In genomic region chr11:120065291-120065690, GRCm38 (mm10) we compare ENCODE assay signal across 9 mouse cellular contexts. TPM values are rescaled to one million over a fixed set of nuclear protein-coding genes. Genes with fewer than 3 reads are reported as not detected.
DNase-seq lines count a peak whose midpoint lies in the region; ATAC-seq and TF ChIP-seq lines count a peak whose summit lies in the region.
"Had no signal": no experiment of that assay in that cellular context is flagged by ENCODE, and none has a peak within 500 bp of the region (broad histone marks: within the 10 kb centered on the region; RNA-seq: fewer than 3 reads in every experiment).

No protein-coding gene starts in this region.

- in situ Hi-C loops in CH12.LX (cut with MboI; ENCODE audit: low pct_ligation_motif_present, low pct_unique_long_range_greater_than_20kb, low sequenced_read_pairs): no loop called here

- WGBS in cerebellum, adult 2 months: 22% methylated on average over 10 of the region's 10 CpGs
- 37% methylated on average over 10 of the region's 10 CpGs for WGBS in kidney, postnatal 0 days

- no peak overlapping the region for H3K4me2 ChIP-seq in CH12.LX (ENCODE audit: insufficient read depth, low read depth, poor library complexity, severe bottlenecking)
- H3K4me2 ChIP-seq in kidney, postnatal 0 days (ENCODE audit: low read length): no peak overlapping the region
- H3K4me2 ChIP-seq: lung, embryonic 15.5 days had no signal

- peak; percentile 52 for DNase-seq in gastrocnemius, adult 18-20 months (ENCODE audit: low spot score)
- no peak for DNase-seq in gastrocnemius, adult 8-10 months (ENCODE audit: low spot score in 2 of 2)
- peak; percentile 70 for DNase-seq in CH12.LX (ENCODE audit: extremely low read depth)
- DNase-seq in cerebellum, adult 2 months: peak; percentile 68 to 74
- DNase-seq in heart, adult 8-10 months (ENCODE audit: low spot score): peak; percentile 29
- DNase-seq in kidney, postnatal 0 days (ENCODE audit: low spot score): peak; percentile 77

- no peak overlapping the region for H3K27ac ChIP-seq in CH12.LX (ENCODE audit: insufficient read depth, low read depth)
- H3K27ac ChIP-seq in cerebellum, adult 2 months (ENCODE audit: insufficient read depth, low read length): 0 out of 2 replicates have a peak overlapping the region, but pooled peaks have one; percentile 8
- no peak overlapping the region for H3K27ac ChIP-seq in kidney, postnatal 0 days
- no peak overlapping the region for H3K27ac ChIP-seq in testis, adult 2 months (ENCODE audit: control insufficient read depth, insufficient read depth, low read depth, low read length)
- H3K27ac ChIP-seq: lung, embryonic 15.5 days had no signal

- no peaks in the 10 kb centered on the region for H3K79me2 ChIP-seq in CH12.LX (replicated peaks; ENCODE audit: control insufficient read depth, extremely low read depth, insufficient read depth, poor library complexity, severe bottlenecking)

- H3K27me3 ChIP-seq in CH12.LX (replicated peaks): no peaks in the 10 kb centered on the region
- no peaks in the 10 kb centered on the region for H3K27me3 ChIP-seq in cerebellum, adult 2 months (ENCODE audit: control insufficient read depth, insufficient read depth, low read length)
- H3K27me3 ChIP-seq in kidney, postnatal 0 days (ENCODE audit: insufficient read depth, low read length): no peaks in the 10 kb centered on the region
- H3K27me3 ChIP-seq in testis, adult 2 months (ENCODE audit: control insufficient read depth, insufficient read depth, low read length): no peaks in the 10 kb centered on the region
- H3K27me3 ChIP-seq: lung, embryonic 15.5 days had no signal

- TF ChIP-seq RAD21 in CH12.LX (IDR thresholded peaks at IDR 0.05; ENCODE audit: low read depth, low read length): peak; percentile 62

- no peaks in the 10 kb centered on the region for H3K9me3 ChIP-seq in CH12.LX (replicated peaks; ENCODE audit: low read length)
- H3K9me3 ChIP-seq in kidney, postnatal 0 days (replicated peaks; ENCODE audit: low read length): no peaks in the 10 kb centered on the region
- H3K9me3 ChIP-seq: lung, embryonic 15.5 days had no signal

- dilution Hi-C loops in CH12.LX (cut with MboI; ENCODE audit: extremely low pct_ligation_motif_present, extremely low pct_unique_long_range_greater_than_20kb, low sequenced_read_pairs): no loop called here

- peaks cover 12 to 47% of the 10 kb centered on the region in 2 experiments for H3K36me3 ChIP-seq in CH12.LX (replicated peaks in 1 of 2; ENCODE audit: control insufficient read depth in 1 of 2, insufficient read depth in 1 of 2, low read length in 1 of 2)
- H3K36me3 ChIP-seq in kidney, postnatal 0 days (ENCODE audit: insufficient read depth, low read length): 0 out of 2 replicates have a peak, but pooled peaks cover 19% of the 10 kb centered on the region
- H3K36me3 ChIP-seq in testis, adult 2 months (ENCODE audit: control insufficient read depth, insufficient read depth, low read length): no peaks in the 10 kb centered on the region

- peak; percentile 46 for ATAC-seq in kidney, postnatal 0 days (replicated peaks; ENCODE audit: low FRiP score, low read depth)
- ATAC-seq in megakaryocyte progenitor cell, adult 5-6 weeks (replicated peaks; ENCODE audit: poor library complexity): peak; percentile 69

- no peak overlapping the region for H3K9ac ChIP-seq in CH12.LX (ENCODE audit: insufficient read depth, low read depth)
- no peak overlapping the region for H3K9ac ChIP-seq in kidney, postnatal 0 days (ENCODE audit: low read depth, low read length)
- H3K9ac ChIP-seq: lung, embryonic 15.5 days had no signal

- no peak for TF ChIP-seq POLR2A in CH12.LX (IDR thresholded peaks at IDR 0.05; ENCODE audit: low read depth, low read length)
- TF ChIP-seq POLR2A in cerebellum, adult 2 months (IDR thresholded peaks at IDR 0.05; ENCODE audit: borderline replicate concordance, insufficient read depth, low read length): no peak
- TF ChIP-seq POLR2A in testis, adult 2 months (IDR thresholded peaks at IDR 0.05; ENCODE audit: control insufficient read depth, low read depth, low read length): no peak

- no peak overlapping the region for H3K4me3 ChIP-seq in CH12.LX (replicated peaks in 1 of 3; ENCODE audit: low read depth in 2 of 3, low read length in 2 of 3, poor library complexity in 1 of 3)
- no peak overlapping the region for H3K4me3 ChIP-seq in cerebellum, adult 2 months (replicated peaks; ENCODE audit: insufficient read depth, low read depth, low read length)
- no peak overlapping the region for H3K4me3 ChIP-seq in kidney, postnatal 0 days (replicated peaks; ENCODE audit: low read depth, low read length)
- H3K4me3 ChIP-seq in testis, adult 2 months (ENCODE audit: control insufficient read depth, low read depth, low read length): no peak overlapping the region
- H3K4me3 ChIP-seq: lung, embryonic 15.5 days had no signal

- H3K4me1 ChIP-seq in CH12.LX (ENCODE audit: control insufficient read depth in 1 of 2, insufficient read depth in 2 of 2): peaks cover 22 to 61% of the 10 kb centered on the region in 2 experiments
- peaks cover 23% of the 10 kb centered on the region for H3K4me1 ChIP-seq in cerebellum, adult 2 months (ENCODE audit: control insufficient read depth, insufficient read depth, low read length)
- H3K4me1 ChIP-seq in kidney, postnatal 0 days (replicated peaks; ENCODE audit: insufficient read depth, low read length): no peaks in the 10 kb centered on the region
- no peaks in the 10 kb centered on the region for H3K4me1 ChIP-seq in testis, adult 2 months (ENCODE audit: control insufficient read depth, insufficient read depth, low read length)
- H3K4me1 ChIP-seq: lung, embryonic 15.5 days had no signal

- TF ChIP-seq CTCF in CH12.LX (conservative IDR thresholded peaks at IDR 0.05 in 1 of 2, IDR thresholded peaks at IDR 0.05 in 1 of 2; ENCODE audit: low read depth in 2 of 2, low read length in 2 of 2): peak; percentile 83 to 91
- TF ChIP-seq CTCF in cerebellum, adult 2 months (IDR thresholded peaks at IDR 0.05; ENCODE audit: borderline replicate concordance, insufficient read depth, low read depth, low read length): peak; percentile 80
- peak; percentile 84 for TF ChIP-seq CTCF in kidney, postnatal 0 days (IDR thresholded peaks at IDR 0.05; ENCODE audit: low read depth)
- TF ChIP-seq CTCF in testis, adult 2 months (IDR thresholded peaks at IDR 0.05; ENCODE audit: control insufficient read depth, insufficient read depth, insufficient replicate concordance, low read depth, low read length): peak; percentile 63

- TF ChIP-seq EP300 in CH12.LX (IDR thresholded peaks at IDR 0.05; ENCODE audit: low read length): no peak

TF ChIP-seq in CH12.LX, 34 proteins besides CTCF, POLR2A, EP300 and RAD21 (continues in another document):
- TF ChIP-seq NRF1 (IDR thresholded peaks at IDR 0.05; ENCODE audit: low read depth, low read length) (no peak), SMC3 (IDR thresholded peaks at IDR 0.05; ENCODE audit: low read depth, low read length) (peak; percentile 87), MEF2A (IDR thresholded peaks at IDR 0.05; ENCODE audit: borderline replicate concordance, low read depth, low read length) (no peak)

RNA-seq across cellular contexts. Expression of gene Aatk, which starts 18.3 kb away (rescaled TPM):
- total RNA-seq in gastrocnemius, adult 18-20 months (2021): 1 to 10 TPM; 3.2 to 3.6 TPM
- total RNA-seq in gastrocnemius, adult 8-10 months (2022): 1 to 10 TPM; 2.3 to 5.0 (median 3.1) TPM
- total RNA-seq in CH12.LX (2012; rRNA removed) (0.08 and 0.17 TPM in 2 replicates), CH12.LX (2014; rRNA removed) (0.07 and 0.19 TPM in 2 replicates)
- polyA plus RNA-seq in CH12.LX (2012; ENCODE audit: insufficient read length, low read depth): 0.21 and 0.42 TPM in 2 replicates
- polyA plus RNA-seq in cerebellum, adult 2 months (2012; rRNA removed): 296 and 298 TPM in 2 replicates
- total RNA-seq in heart, adult 8-10 months (2022): 1 to 10 TPM; 3.1 to 6.2 (median 4.7) TPM
- polyA plus RNA-seq in kidney, postnatal 0 days (2015; fragmentation: Nextera tagmentation; extraction: Ambion mirVana): 1.4 TPM in 2 replicates
- total RNA-seq in megakaryocyte progenitor cell, adult 5-6 weeks (2015): 4.7 and 6.3 TPM in 2 replicates
- 5.6 and 6.3 TPM in 2 replicates for total RNA-seq in megakaryocyte progenitor cell, adult 5-6 weeks (2017)
- 0.84 and 1.1 TPM in 2 replicates for polyA plus RNA-seq in testis, adult 2 months (2012; rRNA removed)

RNA-seq across cellular contexts. Expression of gene Cep131, which starts 21.3 kb away (rescaled TPM):
- total RNA-seq in gastrocnemius, adult 18-20 months (2021): 1 to 10 TPM; 6.0 to 8.4 TPM
- total RNA-seq in gastrocnemius, adult 8-10 months (2022): 1 to 10 TPM; 5.0 to 9.2 (median 7.5) TPM
- total RNA-seq in CH12.LX (2012; rRNA removed) (15.9 and 20.9 TPM in 2 replicates), CH12.LX (2014; rRNA removed) (1.7 and 2.3 TPM in 2 replicates)
- 10.2 and 12.7 TPM in 2 replicates for polyA plus RNA-seq in CH12.LX (2012; ENCODE audit: insufficient read length, low read depth)
- 32.3 and 33.0 TPM in 2 replicates for polyA plus RNA-seq in cerebellum, adult 2 months (2012; rRNA removed)
- 10 to 100 TPM in 3 of 4 experiments, 1 to 10 TPM in 1; 8.9 to 16.0 (median 11.7) TPM for total RNA-seq in heart, adult 8-10 months (2022)
- 14.3 and 15.5 TPM in 2 replicates for polyA plus RNA-seq in kidney, postnatal 0 days (2015; fragmentation: Nextera tagmentation; extraction: Ambion mirVana)
- total RNA-seq in megakaryocyte progenitor cell, adult 5-6 weeks (2015): 5.1 and 5.2 TPM in 2 replicates
- 12.3 and 19.3 TPM in 2 replicates for total RNA-seq in megakaryocyte progenitor cell, adult 5-6 weeks (2017)
- polyA plus RNA-seq in testis, adult 2 months (2012; rRNA removed): 41.3 and 44.7 TPM in 2 replicates

RNA-seq across cellular contexts. Expression of gene Tepsin, which starts 33.2 kb away (rescaled TPM):
- 1 to 10 TPM; 4.1 to 4.9 TPM for total RNA-seq in gastrocnemius, adult 18-20 months (2021)
- total RNA-seq in gastrocnemius, adult 8-10 months (2022): 1 to 10 TPM; 4.9 to 5.8 (median 5.4) TPM
- total RNA-seq in CH12.LX (2012; rRNA removed): 22.1 and 22.3 TPM in 2 replicates
- 13.7 and 14.5 TPM in 2 replicates for total RNA-seq in CH12.LX (2014; rRNA removed)
- 13.0 and 14.2 TPM in 2 replicates for polyA plus RNA-seq in CH12.LX (2012; ENCODE audit: insufficient read length, low read depth)
- polyA plus RNA-seq in cerebellum, adult 2 months (2012; rRNA removed): 43.5 and 44.7 TPM in 2 replicates
- 1 to 10 TPM; 4.8 to 7.0 (median 6.9) TPM for total RNA-seq in heart, adult 8-10 months (2022)
- polyA plus RNA-seq in kidney, postnatal 0 days (2015; fragmentation: Nextera tagmentation; extraction: Ambion mirVana): 10.8 and 12.1 TPM in 2 replicates
- total RNA-seq in megakaryocyte progenitor cell, adult 5-6 weeks (2015): 8.3 and 10.3 TPM in 2 replicates
- total RNA-seq in megakaryocyte progenitor cell, adult 5-6 weeks (2017): 8.3 and 8.8 TPM in 2 replicates
- 19.2 and 19.9 TPM in 2 replicates for polyA plus RNA-seq in testis, adult 2 months (2012; rRNA removed)

RNA-seq across cellular contexts. Expression of gene Ndufaf8, which starts 33.4 kb away (rescaled TPM):
- 10 to 100 TPM; 45.7 to 48.1 TPM for total RNA-seq in gastrocnemius, adult 18-20 months (2021)
- total RNA-seq in gastrocnemius, adult 8-10 months (2022): 10 to 100 TPM; 34.0 to 46.3 (median 41.0) TPM
- total RNA-seq in CH12.LX (2012; rRNA removed) (88.0 and 103 TPM in 2 replicates), CH12.LX (2014; rRNA removed) (38.6 and 46.3 TPM in 2 replicates)
- 50.2 and 59.5 TPM in 2 replicates for polyA plus RNA-seq in CH12.LX (2012; ENCODE audit: insufficient read length, low read depth)
- 43.5 and 50.7 TPM in 2 replicates for polyA plus RNA-seq in cerebellum, adult 2 months (2012; rRNA removed)
- total RNA-seq in heart, adult 8-10 months (2022): 100 to 1,000 TPM in 1 of 4 experiments, 10 to 100 TPM in 3; 68.5 to 103 (median 82.8) TPM
- 107 and 130 TPM in 2 replicates for polyA plus RNA-seq in kidney, postnatal 0 days (2015; fragmentation: Nextera tagmentation; extraction: Ambion mirVana)
- 18.6 and 24.5 TPM in 2 replicates for total RNA-seq in megakaryocyte progenitor cell, adult 5-6 weeks (2015)
- total RNA-seq in megakaryocyte progenitor cell, adult 5-6 weeks (2017): 20.0 and 20.6 TPM in 2 replicates
- 47.0 and 59.4 TPM in 2 replicates for polyA plus RNA-seq in testis, adult 2 months (2012; rRNA removed)

Comparison
In these comparisons a context has a peak if more than half of its experiments do, and no peak if none do; other contexts are left out.
1. DNase-seq: peak in gastrocnemius, adult 18-20 months (single experiment), CH12.LX (single experiment), cerebellum, adult 2 months (2 of 2), heart, adult 8-10 months (single experiment) and kidney, postnatal 0 days (single experiment); none in gastrocnemius, adult 8-10 months (0 of 2).
2. Peak in every context shown above with its lines, with median percentiles within 50 percentile points of each other: CTCF ChIP-seq.